Mouse (Mus musculus): ENCODE data around the gene Fam166b. TPM values are rescaled to one million over a fixed set of nuclear protein-coding genes. Genes with fewer than 3 reads are reported as not detected.

Gene Fam166b
- total and polyA plus RNA-seq, 3 experiments: not detected

DNA sequence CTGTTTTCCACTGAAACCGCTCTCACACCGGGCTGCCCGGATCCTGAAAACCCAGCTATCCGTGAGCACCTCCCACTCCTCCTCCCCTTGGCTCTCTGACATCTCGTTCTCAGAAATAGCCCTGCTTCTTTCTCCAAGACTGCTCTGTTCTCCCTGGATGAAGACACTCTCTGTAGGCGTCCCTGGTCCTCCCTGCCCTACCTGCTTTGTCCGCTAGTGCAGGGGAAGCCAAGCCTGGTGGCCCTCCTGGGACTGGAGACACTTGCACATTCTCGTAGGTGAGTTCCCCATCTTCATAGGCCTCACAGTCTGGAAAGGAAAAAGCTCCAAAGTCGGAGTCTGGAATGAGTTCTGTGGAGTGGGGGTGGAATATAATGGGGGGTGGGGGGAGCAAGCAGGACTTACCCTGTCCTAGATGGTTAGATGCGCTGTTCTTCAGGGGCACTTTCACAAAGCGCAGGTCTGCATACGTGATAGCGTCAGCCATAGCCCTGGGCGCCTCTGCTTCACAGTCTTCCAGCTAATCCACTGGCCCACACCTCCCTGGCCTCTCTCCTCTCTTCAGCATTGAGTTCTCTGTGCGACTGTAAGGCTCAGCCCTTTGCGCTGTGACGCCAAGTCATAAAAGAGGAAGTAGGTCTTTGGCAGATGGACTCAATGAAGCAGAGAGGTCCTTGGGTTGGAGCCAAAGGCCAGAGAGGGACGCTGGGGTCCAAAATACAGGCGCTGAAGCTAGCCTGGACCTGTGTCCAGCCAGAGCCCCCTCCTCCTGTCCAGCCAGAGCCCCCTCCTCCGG, 25.3 kb upstream of the Fam166b start, which contains the start of gene Cd72 (continued):
- TF ChIP-seq CHD2 (IDR thresholded peaks at IDR 0.05; ENCODE audit: low read length) (0 out of 2 replicates have a peak, but pooled peaks have one; percentile 48), ZKSCAN1 (IDR thresholded peaks at IDR 0.05; ENCODE audit: borderline replicate concordance, low read depth, low read length) (no peak), TBP (conservative IDR thresholded peaks at IDR 0.05; ENCODE audit: low read depth, low read length) (peak; percentile 68), MYC (IDR thresholded peaks at IDR 0.05; ENCODE audit: low read depth, low read length) (no peak), USF2 (conservative IDR thresholded peaks at IDR 0.05; ENCODE audit: low read depth, low read length) (no peak), RCOR1 (conservative IDR thresholded peaks at IDR 0.05; ENCODE audit: low read depth, low read length) (no peak), ETS1 (conservative IDR thresholded peaks at IDR 0.05; ENCODE audit: low read depth, low read length) (peak; percentile 57), ZMIZ1 (IDR thresholded peaks at IDR 0.05; ENCODE audit: low read depth, low read length) (0 out of 2 replicates have a peak, but pooled peaks have one; percentile 25), PAX5 (IDR thresholded peaks at IDR 0.05; ENCODE audit: low read length) (no peak), SMC3 (IDR thresholded peaks at IDR 0.05; ENCODE audit: low read depth, low read length) (peak; percentile 3; the same call in 1 of the 2 replicates), POLR2A (IDR thresholded peaks at IDR 0.05; ENCODE audit: low read depth, low read length) (peak; percentile 50; the same call in 1 of the 2 replicates), E2F4 (IDR thresholded peaks at IDR 0.05; ENCODE audit: insufficient replicate concordance, low read depth, low read length) (no peak), NELFE (IDR thresholded peaks at IDR 0.05; ENCODE audit: low read depth, low read length) (peak; percentile 54; the same call in 1 of the 2 replicates), GABPA (IDR thresholded peaks at IDR 0.05; ENCODE audit: insufficient replicate concordance, low read depth, low read length) (no peak), ELF1 (IDR thresholded peaks at IDR 0.05; ENCODE audit: low read depth, low read length) (peak; percentile 65), SIN3A (IDR thresholded peaks at IDR 0.05; ENCODE audit: low read length) (peak; percentile 78), MAZ (IDR thresholded peaks at IDR 0.05; ENCODE audit: low read depth, low read length) (0 out of 2 replicates have a peak, but pooled peaks have one; percentile 60)

DNA sequence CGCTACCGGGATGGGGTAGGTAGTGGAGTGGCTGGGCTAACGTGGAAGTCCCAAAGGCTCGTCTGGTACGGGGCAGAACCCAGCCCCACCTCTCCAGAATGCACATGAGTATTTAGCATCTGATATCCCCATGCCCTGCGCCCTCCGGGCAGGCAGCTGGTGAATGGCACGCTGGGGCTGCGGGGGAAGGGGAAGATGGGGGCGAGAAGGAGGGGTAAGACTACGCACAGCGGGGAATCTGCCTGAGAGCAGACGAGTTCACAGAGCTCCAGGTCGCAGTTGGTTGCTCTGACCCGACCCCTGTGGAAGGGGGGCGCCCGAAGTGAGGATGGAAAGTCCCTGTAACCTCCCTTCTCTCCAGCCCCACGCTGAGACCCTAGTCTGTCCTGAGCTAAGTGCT, 24.5 kb upstream of the Fam166b start:
- Histone ChIP-seq H3K4me2 (ENCODE audit: insufficient read depth, low read depth, poor library complexity, severe bottlenecking) (peak overlapping the region; percentile 95), H3K27me3 (replicated peaks) (no peaks in the 10 kb centered on the region), H3K4me3 (replicated peaks in 1 of 3; ENCODE audit: low read depth in 2 of 3, low read length in 2 of 3, poor library complexity in 1 of 3) (peak overlapping the region; percentile 55 to 69 (median 60)), H3K4me1 (ENCODE audit: control insufficient read depth in 1 of 2, insufficient read depth in 2 of 2) (peaks cover 21 to 63% of the 10 kb centered on the region in 2 experiments), H3K9me3 (replicated peaks; ENCODE audit: low read length) (peaks cover 9% of the 10 kb centered on the region), H3K9ac (ENCODE audit: insufficient read depth, low read depth) (no peak overlapping the region), H3K79me2 (replicated peaks; ENCODE audit: control insufficient read depth, extremely low read depth, insufficient read depth, poor library complexity, severe bottlenecking) (no peaks in the 10 kb centered on the region), H3K27ac (ENCODE audit: insufficient read depth, low read depth) (no peak overlapping the region), H3K36me3 (replicated peaks in 1 of 2; ENCODE audit: control insufficient read depth in 1 of 2, insufficient read depth in 1 of 2, low read length in 1 of 2) (peaks cover 0 to 40% of the 10 kb centered on the region in 2 experiments)
- TF ChIP-seq NELFE (IDR thresholded peaks at IDR 0.05; ENCODE audit: low read depth, low read length) (0 out of 2 replicates have a peak, but pooled peaks have one; percentile 22), MAZ (IDR thresholded peaks at IDR 0.05; ENCODE audit: low read depth, low read length) (peak; percentile 25; the same call in 1 of the 2 replicates), NRF1 (IDR thresholded peaks at IDR 0.05; ENCODE audit: low read depth, low read length) (0 out of 2 replicates have a peak, but pooled peaks have one; percentile 9), KAT2A (IDR thresholded peaks at IDR 0.05; ENCODE audit: insufficient replicate concordance, low read length) (no peak)
- in situ Hi-C loops (cut with MboI; ENCODE audit: low pct_ligation_motif_present, low pct_unique_long_range_greater_than_20kb, low sequenced_read_pairs): no loop called here
- dilution Hi-C loops (cut with MboI; ENCODE audit: extremely low pct_ligation_motif_present, extremely low pct_unique_long_range_greater_than_20kb, low sequenced_read_pairs): no loop called here
- DNase-seq (ENCODE audit: extremely low read depth): no peak
